Mouse (Mus musculus): ENCODE data around the gene Samd4b.

Samd4b gene

DNA sequence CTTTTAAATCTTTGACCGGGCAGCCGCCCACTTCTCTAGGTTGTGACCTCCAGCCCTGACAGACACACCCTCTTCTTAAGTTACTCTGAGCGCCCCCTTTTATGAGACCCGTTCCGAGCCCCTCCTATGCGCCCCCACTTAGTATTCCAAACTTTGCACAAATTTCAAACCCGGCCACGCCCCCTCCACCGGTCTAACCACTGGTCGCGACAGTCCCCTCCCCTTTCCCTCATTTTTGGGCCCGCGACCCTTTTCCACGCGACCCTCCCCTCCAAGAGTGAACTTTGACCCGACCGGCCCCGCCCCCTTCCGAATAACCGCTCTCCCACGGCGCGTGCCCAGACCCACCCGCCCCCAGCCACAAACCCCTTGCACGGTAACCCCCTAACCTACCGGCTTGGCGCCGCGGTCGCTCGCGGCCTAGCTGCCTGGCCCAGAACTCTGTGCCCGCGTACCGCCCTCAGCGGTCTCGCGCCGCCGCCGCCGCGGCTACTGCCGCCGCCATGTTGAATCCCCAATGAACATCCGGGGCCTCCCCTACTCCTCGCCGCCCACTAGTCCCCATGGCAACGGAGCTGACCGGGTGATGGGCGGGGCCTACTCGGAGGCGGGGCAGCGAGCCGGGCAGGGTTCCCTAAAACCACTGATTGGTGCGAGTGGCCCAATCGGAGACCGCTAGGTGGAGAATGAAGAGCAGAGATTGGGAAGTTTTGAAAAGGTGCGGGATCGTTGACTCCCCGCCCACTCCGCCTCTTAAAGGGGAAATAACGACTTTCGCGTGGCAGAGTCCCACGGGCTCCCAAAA is at the start of gene Samd4b, which contains the start of gene Pak4:
TSS of gene Samd4b (minus strand) at position 503 of the 805 bp plus-strand sequence.
TSS of gene Pak4 (minus strand) at position 544 of the 805 bp plus-strand sequence.
- under 1% methylated on average over 66 of the region's 66 CpGs for WGBS

DNA sequence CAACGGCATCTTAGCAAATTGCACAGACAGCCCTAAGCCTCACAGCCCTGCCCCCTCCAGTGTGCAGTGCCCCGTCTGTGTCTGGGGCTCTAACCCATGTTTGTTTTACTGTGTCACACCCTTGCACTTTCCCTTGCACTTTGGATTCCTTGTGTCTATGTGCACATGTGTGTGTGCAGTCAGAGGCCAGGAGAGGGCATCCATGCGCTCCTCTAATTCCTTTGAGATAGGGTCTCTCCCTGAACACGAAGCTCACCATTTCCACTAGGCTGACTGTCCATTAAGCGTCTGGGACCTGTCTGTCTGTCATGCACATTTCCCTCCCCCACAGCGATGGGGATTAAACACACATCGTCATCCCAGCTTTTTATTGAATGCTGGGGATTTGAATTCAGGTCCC is 49.1 kb upstream of the Samd4b start:
- 60% methylated on average over 7 of the region's 7 CpGs for WGBS

DNA sequence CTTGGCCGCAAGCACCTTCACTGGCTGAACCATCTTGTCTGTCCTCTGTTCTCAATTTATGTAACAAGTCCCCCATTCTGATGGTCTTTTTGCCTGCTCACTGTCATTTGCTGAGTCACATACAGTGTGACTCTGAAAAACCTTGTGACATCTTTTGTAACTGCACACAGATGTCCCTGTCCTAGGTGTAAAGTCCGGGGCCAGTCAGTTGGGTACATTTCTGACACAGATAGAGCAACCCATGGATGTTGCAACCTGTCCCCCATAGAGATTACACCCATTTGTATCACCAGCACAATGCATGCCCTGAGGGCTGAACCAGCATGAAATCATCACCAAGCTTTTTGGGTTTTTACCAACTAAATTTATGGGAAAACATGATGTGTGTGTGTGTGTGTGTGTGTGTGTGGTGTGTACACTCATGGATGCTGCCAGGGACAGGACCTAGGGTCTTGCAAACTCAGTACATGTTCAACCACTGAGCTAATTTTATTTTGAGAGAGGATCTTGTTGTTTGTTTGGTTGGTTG is 48.1 kb upstream of the Samd4b start:
- 87% methylated on average over 2 of the region's 2 CpGs for WGBS

DNA sequence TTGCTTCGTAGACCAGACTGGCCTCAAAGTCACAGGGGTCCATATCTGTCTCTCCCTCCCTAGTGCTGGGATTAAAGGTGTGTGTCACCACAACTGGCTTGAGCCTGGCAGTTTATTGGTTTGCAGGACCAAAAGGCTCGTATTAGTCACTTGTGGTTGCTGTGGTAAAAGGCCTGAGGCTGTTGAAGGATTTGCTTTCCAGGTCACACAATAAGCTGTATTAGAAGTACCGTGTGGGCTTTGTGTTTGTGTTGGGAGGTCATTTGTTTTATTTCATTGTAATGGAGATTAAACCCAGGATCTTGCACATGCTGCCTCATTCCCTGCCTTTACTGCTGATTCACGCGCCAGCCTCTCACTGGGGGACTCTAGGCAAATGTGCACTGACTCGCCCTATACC is 47.4 kb upstream of the Samd4b start:
- 74% methylated on average over 6 of the region's 6 CpGs for WGBS

DNA sequence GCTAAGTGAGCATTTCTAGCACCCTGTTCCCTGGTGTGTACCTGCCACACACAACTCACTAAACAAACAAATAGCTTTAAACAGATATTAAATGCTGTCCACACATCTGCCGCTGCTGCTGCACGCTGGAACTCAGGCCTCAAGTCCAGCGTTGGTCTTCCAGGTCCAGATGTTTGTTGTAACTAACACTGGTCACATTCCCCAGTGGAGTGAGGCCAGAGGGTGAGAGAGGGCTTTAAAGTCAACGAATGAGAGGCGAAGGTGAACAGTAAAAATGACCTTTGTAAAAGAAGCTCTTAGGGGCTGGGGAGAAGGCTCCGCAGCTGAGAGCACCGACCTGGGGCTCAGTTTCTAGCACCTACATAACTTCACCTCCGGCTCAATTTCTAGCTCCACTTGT is 43.6 kb upstream of the Samd4b start:
- 81% methylated on average over 8 of the region's 8 CpGs for WGBS

DNA sequence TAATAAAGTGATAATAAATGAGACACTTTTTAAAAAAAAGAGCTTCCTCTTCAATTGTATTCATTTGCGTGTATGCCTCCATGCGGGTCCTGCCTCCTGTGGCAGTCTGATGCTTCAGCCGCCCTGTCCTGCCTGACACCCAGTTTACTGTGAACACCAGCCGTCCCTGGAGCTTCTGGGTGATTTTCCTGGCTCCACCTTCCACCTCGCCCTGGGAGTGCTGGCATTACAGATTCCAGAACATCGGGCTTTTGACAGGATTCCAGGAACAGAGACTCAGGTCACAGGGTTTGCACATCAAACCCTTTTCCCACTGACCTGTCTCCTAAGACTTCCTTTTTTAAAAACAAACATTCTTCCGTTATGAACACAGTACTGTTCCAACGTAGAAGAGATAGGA is 39.6 kb upstream of the Samd4b start:
- WGBS = 48% methylated on average over 8 of the region's 8 CpGs

DNA sequence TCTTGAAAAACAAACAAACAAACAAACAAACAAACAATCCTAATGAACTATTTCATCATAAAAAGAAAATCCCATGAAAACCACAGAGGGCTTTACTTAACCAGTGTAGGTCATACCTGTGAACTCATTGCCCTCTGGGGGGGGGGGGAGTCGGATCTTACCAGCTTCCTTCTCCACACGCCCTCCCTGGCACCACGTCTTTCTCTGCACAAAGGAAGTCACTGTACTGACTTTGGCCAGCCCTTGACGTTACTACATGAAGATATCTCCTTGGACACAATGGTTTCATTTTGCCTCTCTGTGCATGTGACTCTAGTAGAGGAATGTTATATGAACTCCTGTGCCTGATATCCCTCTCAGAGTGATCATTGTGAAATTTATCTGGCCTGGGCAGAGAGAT is 36.2 kb upstream of the Samd4b start:
- WGBS = 54% methylated on average over 4 of the region's 4 CpGs

DNA sequence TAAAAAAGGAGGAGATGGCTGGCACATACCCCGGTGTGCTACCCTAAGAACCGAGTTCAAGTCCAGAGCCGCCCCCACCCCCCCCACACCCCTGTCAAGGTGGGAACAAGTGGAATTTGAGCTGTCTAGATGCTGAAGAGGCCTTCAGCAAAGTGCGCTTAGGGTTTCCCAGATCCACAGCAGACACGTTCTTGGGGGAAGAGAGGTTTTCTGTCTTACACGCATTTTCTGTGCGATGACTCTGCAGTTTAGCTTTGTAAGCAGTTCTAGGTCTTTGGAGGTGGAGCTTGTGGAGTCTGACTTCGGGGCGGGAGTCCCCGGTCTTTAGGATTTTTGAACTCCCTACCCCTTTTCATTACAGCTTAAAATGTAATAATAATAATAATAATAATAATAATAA is 33.1 kb upstream of the Samd4b start, which contains the start of gene Acp7:
TSS of gene Acp7 (minus strand) at position 260 of the 400 bp plus-strand sequence.
- WGBS = 39% methylated on average over 10 of the region's 10 CpGs

DNA sequence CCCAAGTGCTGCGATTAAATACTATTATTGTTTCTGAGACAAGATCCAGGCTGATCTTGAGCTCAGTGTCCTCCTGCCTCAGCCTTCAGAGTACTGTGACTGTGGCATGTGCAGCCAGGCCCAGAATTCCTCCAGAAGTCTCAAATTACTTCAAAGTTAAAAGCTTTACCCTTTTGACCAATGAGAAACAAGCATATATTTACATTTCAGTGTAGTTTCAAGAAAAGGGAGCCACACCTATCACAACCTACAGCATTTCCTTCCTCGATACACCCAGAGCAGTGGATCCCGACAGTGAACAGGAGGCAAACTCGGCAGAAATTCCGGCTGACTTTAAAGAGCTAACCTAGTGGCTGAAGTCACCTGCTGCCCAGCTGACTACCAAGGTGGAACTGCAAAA is 26.8 kb upstream of the Samd4b start:
- WGBS = 86% methylated on average over 5 of the region's 5 CpGs

DNA sequence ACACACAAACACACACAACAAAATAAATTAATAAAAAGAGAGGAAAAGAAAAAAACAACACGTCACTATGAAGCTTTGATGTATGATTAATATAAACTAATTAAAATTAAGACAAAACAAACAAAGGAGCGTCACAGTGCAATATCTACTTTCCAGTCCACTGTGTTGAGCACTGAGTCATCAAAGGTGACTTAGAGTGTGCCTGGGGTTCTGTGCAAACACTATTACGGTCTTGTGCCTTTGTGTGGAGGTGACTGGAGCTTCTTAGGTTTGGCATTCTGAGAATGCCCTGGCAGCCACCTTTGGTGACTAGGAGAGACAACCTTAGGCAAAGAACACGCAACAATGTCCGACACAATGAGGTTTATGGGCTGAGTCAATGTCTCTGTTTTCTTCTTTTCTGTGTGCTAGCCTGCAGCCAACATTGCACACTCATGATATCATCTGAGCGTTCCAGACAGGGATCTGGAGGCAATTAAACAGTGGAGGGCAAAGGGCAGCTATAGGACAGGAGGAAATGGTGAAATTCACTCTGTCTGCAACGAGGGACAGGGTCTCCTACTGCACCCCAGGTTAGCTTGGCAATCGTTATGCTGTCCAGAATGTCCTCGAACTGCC is 21.3 kb upstream of the Samd4b start:
- WGBS = 82% methylated on average over 9 of the region's 9 CpGs

DNA sequence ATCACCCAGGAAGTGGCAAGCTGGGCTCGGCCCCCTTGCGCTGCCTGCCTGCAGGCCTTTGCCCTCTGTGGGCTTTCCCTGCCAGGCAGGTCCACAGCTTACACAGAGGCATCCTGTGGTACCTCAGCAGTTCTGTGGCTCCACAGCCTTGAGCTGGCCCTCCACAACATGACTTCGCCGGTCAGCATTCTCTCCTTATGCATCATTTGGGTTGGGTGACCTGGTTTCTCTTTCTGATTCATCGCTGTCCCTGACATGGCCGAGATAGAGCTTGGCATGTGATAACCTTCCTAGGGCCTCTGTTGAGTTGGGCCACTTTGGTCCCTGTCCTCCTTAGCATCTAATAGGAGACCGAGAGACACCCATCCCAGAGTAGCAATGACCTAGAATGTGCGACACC is 8.0 kb upstream of the Samd4b start:
- WGBS = 91% methylated on average over 8 of the region's 8 CpGs

DNA sequence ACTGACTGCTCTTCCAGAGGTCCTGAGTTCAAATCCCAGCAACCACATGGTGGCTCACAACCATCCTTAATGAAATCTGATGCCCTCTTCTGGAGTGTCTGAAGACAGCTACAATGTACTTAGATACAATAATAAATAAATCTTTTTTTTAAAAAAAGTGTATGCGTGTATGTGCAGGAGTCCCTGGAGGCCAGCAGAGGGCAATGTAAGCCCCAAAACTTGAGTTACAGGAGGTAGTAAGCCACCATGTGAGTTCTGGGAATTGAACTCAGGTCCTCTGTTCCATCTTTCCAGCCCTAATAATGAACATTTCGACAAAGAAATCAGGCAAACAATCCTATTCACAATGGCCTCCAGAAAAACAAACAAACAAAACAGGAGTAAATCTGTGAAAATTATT is 5.8 kb upstream of the Samd4b start:
- 74% methylated on average over 2 of the region's 2 CpGs for WGBS

DNA sequence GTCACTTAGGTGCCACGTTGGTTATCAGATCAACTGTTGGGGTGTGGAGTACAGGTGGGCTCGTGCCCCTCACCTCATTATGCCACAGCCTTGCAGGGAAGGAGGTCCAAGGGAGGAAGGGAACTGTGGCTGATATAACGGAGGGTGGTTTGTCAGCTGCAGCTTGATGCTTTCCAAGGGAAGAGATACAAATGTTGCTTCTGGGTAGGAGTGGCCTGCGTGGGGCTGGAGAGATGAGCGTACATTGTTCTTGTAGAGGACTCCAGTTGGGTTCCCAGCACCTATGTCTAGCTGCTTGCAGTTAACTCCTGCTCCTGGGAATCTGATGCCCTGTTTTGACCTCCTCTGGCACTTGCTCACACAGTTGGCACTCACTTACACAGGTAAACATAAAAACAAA is 5.2 kb upstream of the Samd4b start:
- 80% methylated on average over 5 of the region's 5 CpGs for WGBS

DNA sequence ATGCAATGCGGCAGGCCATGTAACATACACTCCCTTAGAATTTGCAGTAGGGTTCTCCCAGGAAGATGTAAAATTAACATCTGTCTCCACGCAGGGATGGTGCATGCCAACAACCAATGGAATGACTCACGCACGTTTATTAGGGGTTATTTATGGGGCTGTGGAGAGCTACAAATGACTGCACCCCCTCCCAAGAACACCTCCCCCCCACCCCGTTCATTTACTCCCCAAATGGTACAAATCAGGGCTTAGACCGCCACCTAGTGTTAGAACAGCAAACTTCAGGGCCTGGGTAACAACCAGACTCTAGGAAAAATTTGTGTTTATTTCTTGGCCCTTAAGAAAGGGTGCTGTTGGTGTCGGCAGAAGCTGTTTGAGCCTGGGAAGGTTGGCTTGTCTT is 3.7 kb upstream of the Samd4b start:
- 11% methylated on average over 7 of the region's 7 CpGs for WGBS

DNA sequence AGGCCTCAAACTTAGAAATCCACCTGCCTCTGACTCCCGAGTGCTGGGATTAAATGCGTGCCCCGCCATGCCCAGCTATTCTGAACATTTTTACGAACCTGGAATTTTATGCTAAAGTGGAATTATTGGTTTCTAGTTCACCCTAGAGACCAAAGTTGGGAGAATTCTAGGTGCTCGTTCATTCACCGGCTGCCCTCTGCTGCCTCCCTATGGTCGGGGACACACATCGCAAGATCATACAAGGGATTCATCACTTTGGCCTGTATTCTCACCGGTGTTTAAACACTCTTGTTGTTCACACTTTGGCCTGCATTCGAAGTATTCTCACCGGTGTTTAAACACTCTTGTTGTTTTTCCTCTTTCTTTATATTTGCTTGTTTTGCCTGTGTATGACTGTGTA is 3.1 kb upstream of the Samd4b start:
- 7% methylated on average over 11 of the region's 11 CpGs for WGBS

DNA sequence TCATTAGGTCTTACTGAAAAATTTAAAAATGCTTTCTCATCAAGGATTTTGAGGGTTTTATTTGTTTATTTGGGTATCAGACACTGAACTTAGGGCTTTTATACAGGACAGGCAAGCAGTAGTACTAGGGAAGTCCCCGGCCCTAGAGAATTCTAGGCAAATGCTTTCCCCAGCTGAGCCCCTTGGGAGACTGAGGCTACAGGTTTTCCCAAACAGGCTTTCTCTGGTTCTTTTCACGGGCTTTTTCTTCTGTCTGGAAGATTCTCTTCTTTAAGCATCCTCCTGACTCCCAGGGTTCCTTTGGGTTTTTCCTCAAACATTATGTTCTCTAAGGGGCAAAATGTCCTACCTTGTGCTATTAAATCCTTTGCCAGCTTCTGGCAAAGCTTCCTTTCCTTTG is 1.0 kb upstream of the Samd4b start:
- WGBS = 65% methylated on average over 2 of the region's 2 CpGs

DNA sequence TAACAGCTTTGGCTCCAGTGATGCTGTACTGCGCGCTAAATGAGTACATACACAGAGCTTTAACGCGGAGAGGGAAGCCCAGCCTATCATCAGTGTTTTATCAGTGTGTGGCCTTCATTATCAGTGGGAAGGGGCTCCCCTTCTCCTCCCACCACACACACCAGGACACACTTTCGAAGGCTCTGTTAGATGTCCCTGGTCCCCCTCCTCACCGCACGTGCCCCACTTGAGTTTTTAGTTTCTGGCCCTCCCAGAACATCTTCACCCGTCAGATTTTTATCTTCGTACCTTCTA is 720 bp downstream of the Samd4b start:
- WGBS = 13% methylated on average over 9 of the region's 9 CpGs

DNA sequence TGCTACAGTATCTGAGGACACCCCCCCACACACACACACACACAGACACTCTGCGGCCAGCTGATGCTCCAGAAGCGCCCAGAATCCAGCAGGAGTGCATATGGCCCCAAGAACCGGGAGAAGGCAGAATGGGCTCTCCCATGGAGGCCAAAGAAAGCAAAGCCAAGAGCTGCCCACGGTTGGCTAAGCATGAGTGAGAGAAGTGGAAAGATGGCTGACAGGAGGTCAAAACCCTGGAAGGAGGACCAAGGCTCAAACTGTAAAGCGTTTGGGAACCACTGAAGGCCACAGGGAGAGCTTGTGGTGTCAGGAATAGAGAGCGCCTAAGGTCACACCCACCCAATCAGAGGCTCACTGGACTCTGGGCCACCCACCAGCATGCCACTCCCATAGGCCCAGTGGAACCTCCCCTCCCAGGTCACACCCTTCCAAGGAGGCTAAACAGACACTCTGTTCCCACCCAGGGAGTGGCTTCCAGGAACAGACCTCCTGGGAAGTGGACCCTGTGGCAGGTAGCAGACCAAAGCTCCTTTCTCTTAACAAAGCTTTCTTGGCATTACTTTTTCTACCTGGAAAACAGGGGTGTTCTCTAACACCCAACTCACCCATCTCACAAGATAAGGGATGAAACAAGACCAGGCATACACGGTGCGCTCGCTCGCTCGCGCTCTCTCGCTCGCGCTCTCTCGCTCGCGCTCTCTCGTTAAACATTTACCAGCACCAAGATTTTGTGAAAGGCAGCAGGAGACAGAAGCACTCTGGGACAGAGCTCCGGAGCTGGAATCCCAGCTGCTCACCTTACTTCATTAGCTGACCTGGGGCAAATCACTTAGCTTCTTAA is 1.3 kb downstream of the Samd4b start:
- 57% methylated on average over 20 of the region's 20 CpGs for whole genome bisulfite sequencing

DNA sequence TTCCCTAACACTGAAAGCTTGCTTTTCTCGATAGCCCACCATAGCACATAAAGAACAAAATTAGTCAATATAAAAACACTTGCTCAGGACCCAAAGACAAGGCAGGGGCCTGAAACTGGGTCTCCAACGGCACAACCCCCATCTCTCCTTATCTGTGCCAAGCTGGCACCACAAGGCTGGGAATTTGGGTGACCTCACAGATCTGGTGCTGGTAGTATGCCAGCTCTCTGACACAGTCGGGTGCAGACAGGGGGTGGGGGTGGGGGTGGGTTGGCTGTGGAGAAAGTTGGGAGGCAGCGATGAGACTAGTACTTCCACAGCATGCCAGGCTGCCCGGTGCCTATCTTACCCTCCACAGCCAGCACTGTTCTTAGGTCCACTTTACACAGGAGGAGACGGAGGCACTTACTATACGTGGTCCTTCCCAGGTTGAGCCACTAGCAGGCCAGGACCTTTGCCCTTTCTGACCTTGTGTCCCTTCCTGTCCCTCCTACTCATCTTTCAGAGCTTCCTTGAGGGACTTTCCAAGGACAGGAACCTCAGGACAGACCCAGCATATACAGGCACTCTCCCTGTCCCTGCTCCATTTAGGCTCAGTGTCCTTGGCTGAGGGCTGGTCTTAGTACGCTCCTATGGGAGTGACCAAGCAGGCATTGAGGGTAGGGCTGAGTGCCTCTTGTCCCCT is 2.1 kb downstream of the Samd4b start:
- 53% methylated on average over 8 of the region's 8 CpGs for WGBS

DNA sequence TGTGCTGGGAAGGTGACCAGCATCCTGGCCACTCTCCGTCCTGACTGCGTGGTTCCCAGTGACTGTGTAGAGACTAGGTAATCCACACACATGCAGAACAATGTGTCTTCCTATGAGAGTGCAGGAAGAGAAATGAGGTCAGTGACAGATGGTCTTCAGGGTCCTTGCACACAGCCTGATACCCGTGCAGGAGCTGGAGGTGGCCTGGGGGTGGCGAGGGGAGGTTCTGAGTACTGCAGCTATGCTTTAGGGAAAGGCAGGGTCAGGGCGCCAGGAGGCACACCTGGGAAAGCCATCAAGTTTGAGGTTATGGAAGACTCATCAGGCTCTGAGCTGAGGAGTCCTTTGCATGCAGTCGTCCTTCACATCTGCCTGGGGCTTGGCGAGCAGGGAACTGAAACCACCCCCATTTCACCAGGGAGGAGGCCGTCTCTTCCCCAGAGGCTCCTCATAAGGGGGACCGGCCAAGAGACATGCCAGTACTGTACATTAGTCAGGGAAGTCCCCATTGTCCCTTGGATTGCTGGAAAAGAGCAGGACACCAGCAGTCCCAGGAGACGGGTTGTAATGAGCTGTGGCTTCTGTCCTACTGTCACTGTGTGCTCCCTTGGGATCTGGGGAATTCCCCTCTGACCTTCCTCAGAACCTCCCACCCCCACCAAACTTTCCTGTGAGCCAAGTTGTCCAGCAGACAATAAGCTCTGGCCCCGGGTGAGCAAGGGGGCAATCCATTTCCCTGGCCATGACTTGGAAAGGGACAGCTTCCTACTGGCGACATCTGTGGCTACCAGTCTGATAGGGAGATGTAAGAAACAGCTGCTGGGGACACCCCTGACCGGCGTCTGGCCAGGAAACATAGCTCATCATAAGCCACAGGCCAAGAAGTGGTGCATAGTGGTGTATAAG is 4.5 kb downstream of the Samd4b start:
- 52% methylated on average over 14 of the region's 14 CpGs for WGBS

DNA sequence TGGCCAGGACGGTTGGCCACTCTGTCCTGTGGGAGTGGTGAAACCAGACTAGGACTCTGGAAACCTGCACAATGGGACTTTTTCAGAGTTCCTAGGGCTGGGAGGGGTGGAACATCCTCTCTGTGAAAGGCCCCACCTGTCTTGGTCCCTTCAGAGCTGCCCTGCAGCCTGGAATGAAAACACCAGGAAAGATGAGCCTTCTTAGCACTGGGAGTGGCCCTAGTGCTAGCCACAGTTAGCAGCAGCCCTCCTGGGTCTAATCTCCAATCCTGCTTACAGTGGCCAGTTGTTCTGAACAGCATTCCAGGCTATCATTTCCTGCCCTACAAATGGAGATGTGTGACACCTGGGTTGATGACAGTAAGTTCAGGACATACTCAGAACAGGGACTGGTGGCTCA is 6.1 kb downstream of the Samd4b start:
- WGBS = 57% methylated on average over 1 of the region's 1 CpGs

Measured in cerebral cortex, adult 2 months (tissue).